Mouse (Mus musculus): ENCODE measurements around the gene Kif5a. TPM values are rescaled to one million over a fixed set of nuclear protein-coding genes. Genes with fewer than 3 reads are reported as not detected.

Gene Kif5a
- total and polyA plus RNA-seq, 3 experiments: 0.14 to 2.1 TPM; not detected in 1

GRCm38 (mm10) chr10:127210961-127211405 lies 52.2 kb downstream of the Kif5a start:
- peak overlapping the region; percentile 46; the same call in 1 of the 2 replicates for H3K9ac ChIP-seq (ENCODE audit: insufficient read depth, low read depth)
- H3K79me2 ChIP-seq (replicated peaks; ENCODE audit: control insufficient read depth, extremely low read depth, insufficient read depth, poor library complexity, severe bottlenecking): peaks cover 8% of the 10 kb centered on the region; the same call in 1 of the 2 replicates
- in situ Hi-C loops (cut with MboI; ENCODE audit: low pct_ligation_motif_present, low pct_unique_long_range_greater_than_20kb, low sequenced_read_pairs): no loop called here
- dilution Hi-C loops (cut with MboI; ENCODE audit: extremely low pct_ligation_motif_present, extremely low pct_unique_long_range_greater_than_20kb, low sequenced_read_pairs): no loop called here
- peak overlapping the region; percentile 64 to 90 (median 80) for H3K4me3 ChIP-seq (replicated peaks in 1 of 3; ENCODE audit: low read depth in 2 of 3, low read length in 2 of 3, poor library complexity in 1 of 3)
- TF ChIP-seq NELFE (IDR thresholded peaks at IDR 0.05; ENCODE audit: low read depth, low read length) (no peak), USF2 (conservative IDR thresholded peaks at IDR 0.05; ENCODE audit: low read depth, low read length) (no peak), MAFK (IDR thresholded peaks at IDR 0.05; ENCODE audit: insufficient replicate concordance, low read length) (no peak), ELF1 (IDR thresholded peaks at IDR 0.05; ENCODE audit: low read depth, low read length) (no peak), NRF1 (IDR thresholded peaks at IDR 0.05; ENCODE audit: low read depth, low read length) (no peak), HCFC1 (IDR thresholded peaks at IDR 0.05; ENCODE audit: low read depth, low read length) (no peak), UBTF (IDR thresholded peaks at IDR 0.05; ENCODE audit: low read depth, low read length) (no peak), SMC3 (IDR thresholded peaks at IDR 0.05; ENCODE audit: low read depth, low read length) (no peak), JUND (conservative IDR thresholded peaks at IDR 0.05; ENCODE audit: low read depth, low read length) (no peak), CHD2 (IDR thresholded peaks at IDR 0.05; ENCODE audit: low read length) (no peak), ETS1 (conservative IDR thresholded peaks at IDR 0.05; ENCODE audit: low read depth, low read length) (no peak), GABPA (IDR thresholded peaks at IDR 0.05; ENCODE audit: insufficient replicate concordance, low read depth, low read length) (no peak), E2F4 (IDR thresholded peaks at IDR 0.05; ENCODE audit: insufficient replicate concordance, low read depth, low read length) (no peak), RCOR1 (conservative IDR thresholded peaks at IDR 0.05; ENCODE audit: low read depth, low read length) (no peak), CTCF (conservative IDR thresholded peaks at IDR 0.05 in 1 of 2, IDR thresholded peaks at IDR 0.05 in 1 of 2; ENCODE audit: low read depth in 2 of 2, low read length in 2 of 2) (no peak), MEF2A (IDR thresholded peaks at IDR 0.05; ENCODE audit: borderline replicate concordance, low read depth, low read length) (no peak), MYC (IDR thresholded peaks at IDR 0.05; ENCODE audit: low read depth, low read length) (no peak), POLR2AphosphoS2 (IDR thresholded peaks at IDR 0.05; ENCODE audit: low read depth, low read length) (no peak)
- H3K27ac ChIP-seq (ENCODE audit: insufficient read depth, low read depth): no peak overlapping the region
- no peaks in the 10 kb centered on the region for H3K27me3 ChIP-seq (replicated peaks)
- no peaks in the 10 kb centered on the region for H3K9me3 ChIP-seq (replicated peaks; ENCODE audit: low read length)
- DNase-seq (ENCODE audit: extremely low read depth): peak; percentile 33
- peak overlapping the region; percentile 57 for H3K4me2 ChIP-seq (ENCODE audit: insufficient read depth, low read depth, poor library complexity, severe bottlenecking)
- H3K4me1 ChIP-seq (ENCODE audit: control insufficient read depth in 1 of 2, insufficient read depth in 2 of 2): peaks cover 7 to 21% of the 10 kb centered on the region in 2 experiments
- H3K36me3 ChIP-seq (replicated peaks in 1 of 2; ENCODE audit: control insufficient read depth in 1 of 2, insufficient read depth in 1 of 2, low read length in 1 of 2): peaks cover 25 to 37% of the 10 kb centered on the region in 2 experiments

GRCm38 (mm10) chr10:127209928-127210570 lies 53.1 kb downstream of the Kif5a start:
- Histone ChIP-seq H3K79me2 (replicated peaks; ENCODE audit: control insufficient read depth, extremely low read depth, insufficient read depth, poor library complexity, severe bottlenecking) (peaks cover 8% of the 10 kb centered on the region; the same call in 1 of the 2 replicates), H3K9ac (ENCODE audit: insufficient read depth, low read depth) (no peak overlapping the region), H3K27me3 (replicated peaks) (no peaks in the 10 kb centered on the region), H3K9me3 (replicated peaks; ENCODE audit: low read length) (no peaks in the 10 kb centered on the region), H3K36me3 (replicated peaks in 1 of 2; ENCODE audit: control insufficient read depth in 1 of 2, insufficient read depth in 1 of 2, low read length in 1 of 2) (peaks cover 34 to 46% of the 10 kb centered on the region in 2 experiments), H3K27ac (ENCODE audit: insufficient read depth, low read depth) (no peak overlapping the region), H3K4me3 (replicated peaks in 1 of 3; ENCODE audit: low read depth in 2 of 3, low read length in 2 of 3, poor library complexity in 1 of 3) (peak overlapping the region in 2 of 3 experiments; percentile 64 to 90), H3K4me2 (ENCODE audit: insufficient read depth, low read depth, poor library complexity, severe bottlenecking) (peak overlapping the region; percentile 57), H3K4me1 (ENCODE audit: control insufficient read depth in 1 of 2, insufficient read depth in 2 of 2) (peaks cover 7 to 16% of the 10 kb centered on the region in 2 experiments)
- dilution Hi-C loops (cut with MboI; ENCODE audit: extremely low pct_ligation_motif_present, extremely low pct_unique_long_range_greater_than_20kb, low sequenced_read_pairs) (no loop called here), in situ Hi-C loops (cut with MboI; ENCODE audit: low pct_ligation_motif_present, low pct_unique_long_range_greater_than_20kb, low sequenced_read_pairs) (no loop called here)
- TF ChIP-seq RCOR1 (conservative IDR thresholded peaks at IDR 0.05; ENCODE audit: low read depth, low read length) (no peak), MAX (IDR thresholded peaks at IDR 0.05; ENCODE audit: low read length) (no peak), MAZ (IDR thresholded peaks at IDR 0.05; ENCODE audit: low read depth, low read length) (no peak), ZKSCAN1 (IDR thresholded peaks at IDR 0.05; ENCODE audit: borderline replicate concordance, low read depth, low read length) (no peak), MXI1 (IDR thresholded peaks at IDR 0.05; ENCODE audit: low read depth, low read length) (no peak), UBTF (IDR thresholded peaks at IDR 0.05; ENCODE audit: low read depth, low read length) (no peak), NRF1 (IDR thresholded peaks at IDR 0.05; ENCODE audit: low read depth, low read length) (no peak)
- DNase-seq (ENCODE audit: extremely low read depth): no peak
